In genomic region chr2:30414681-30415080, GRCm38 (mm10) we compare ENCODE assay signal across 8 mouse cellular contexts. TPM values are rescaled to one million over a fixed set of nuclear protein-coding genes. Genes with fewer than 3 reads are reported as not detected.
DNase-seq lines count a peak whose midpoint lies in the region; ATAC-seq and TF ChIP-seq lines count a peak whose summit lies in the region.

No protein-coding gene starts in this region.

- H3ac ChIP-seq in C2C12 (ENCODE audit: control insufficient read depth, insufficient read length, low read depth) = peak overlapping the region; percentile 93

- WGBS in forebrain, embryonic 12.5 days = 46% methylated on average over 5 of the region's 5 CpGs
- WGBS in liver, embryonic 13.5 days (ENCODE audit: insufficient replicate concordance) = 51% methylated on average over 5 of the region's 5 CpGs

- peaks cover 41% of the 10 kb centered on the region for H3K4me1 ChIP-seq in forebrain, embryonic 12.5 days
- peaks cover 51% of the 10 kb centered on the region for H3K4me1 ChIP-seq in liver, embryonic 13.5 days (replicated peaks)

- H3K9me3 ChIP-seq in forebrain, embryonic 12.5 days = no peaks in the 10 kb centered on the region
- H3K9me3 ChIP-seq in liver, embryonic 13.5 days (replicated peaks) = no peaks in the 10 kb centered on the region

- H3K79me3 ChIP-seq in C2C12 (ENCODE audit: low read depth) = peaks cover 36% of the 10 kb centered on the region

- no peak; the same call in 1 of the 2 replicates for ATAC-seq in forebrain, embryonic 12.5 days (ENCODE audit: low FRiP score)
- ATAC-seq in liver, embryonic 13.5 days (ENCODE audit: low read depth) = no peak
- no peak for ATAC-seq in CD4-positive, CD25-positive, alpha-beta regulatory T cell, adult 4 months

- peak overlapping the region; percentile 95 for H3K4me3 ChIP-seq in C2C12 (ENCODE audit: insufficient read depth, poor library complexity, severe bottlenecking)
- H3K4me3 ChIP-seq in forebrain, embryonic 12.5 days (replicated peaks) = peak overlapping the region; percentile 85
- H3K4me3 ChIP-seq in liver, embryonic 13.5 days (replicated peaks) = peak overlapping the region; percentile 100

- peak overlapping the region; percentile 59 for H3K4me2 ChIP-seq in forebrain, embryonic 12.5 days
- H3K4me2 ChIP-seq in liver, embryonic 13.5 days = peak overlapping the region; percentile 85

- TF ChIP-seq CTCF in C2C12 (IDR thresholded peaks at IDR 0.05; ENCODE audit: control insufficient read depth, insufficient read depth, insufficient read length) = no peak

- no peak overlapping the region for H3K27ac ChIP-seq in forebrain, embryonic 12.5 days
- peak overlapping the region; percentile 96 for H3K27ac ChIP-seq in liver, embryonic 13.5 days

- H3K9ac ChIP-seq in forebrain, embryonic 12.5 days = peak overlapping the region; percentile 88
- peak overlapping the region; percentile 100 for H3K9ac ChIP-seq in liver, embryonic 13.5 days

- H3K36me3 ChIP-seq in C2C12 (ENCODE audit: control insufficient read depth, insufficient read depth) = peaks cover 3% of the 10 kb centered on the region
- peaks cover 7% of the 10 kb centered on the region; the same call in 1 of the 2 replicates for H3K36me3 ChIP-seq in forebrain, embryonic 12.5 days (replicated peaks)
- peaks cover 29% of the 10 kb centered on the region for H3K36me3 ChIP-seq in liver, embryonic 13.5 days

- peak; percentile 70 for DNase-seq in cerebellum, adult 9-11 months
- DNase-seq in cerebellum, adult 9-10 months = no peak
- no peak for DNase-seq in liver, embryonic 13.5 days
- no peak for DNase-seq in right cerebral cortex, postnatal 36 days (ENCODE audit: low spot score in 2 of 2)
- no peak for DNase-seq in ovary, postnatal 10 days (ENCODE audit: low spot score)

- H3K79me2 ChIP-seq in C2C12 (ENCODE audit: control insufficient read depth, insufficient read depth) = peaks cover 41% of the 10 kb centered on the region

- no peaks in the 10 kb centered on the region for H3K27me3 ChIP-seq in C2C12 (ENCODE audit: control insufficient read depth, insufficient read depth, insufficient read length)
- H3K27me3 ChIP-seq in forebrain, embryonic 12.5 days = no peaks in the 10 kb centered on the region
- no peaks in the 10 kb centered on the region for H3K27me3 ChIP-seq in liver, embryonic 13.5 days

TF ChIP-seq in C2C12, 6 proteins besides CTCF, POLR2A, EP300 and RAD21:
- TF ChIP-seq USF1 (IDR thresholded peaks at IDR 0.05; ENCODE audit: low read depth) = no peak
- no peak for TF ChIP-seq FOSL1 (IDR thresholded peaks at IDR 0.05; ENCODE audit: insufficient read depth, low read length, poor library complexity, severe bottlenecking)
- TF ChIP-seq MYOG (IDR thresholded peaks at IDR 0.05; ENCODE audit: control insufficient read depth, extremely low read depth, insufficient read length) = no peak
- no peak for TF ChIP-seq CEBPB (IDR thresholded peaks at IDR 0.05; ENCODE audit: low read depth)

RNA-seq across cellular contexts. Expression of gene Crat, which starts 0.9 kb away (rescaled TPM):
- polyA plus RNA-seq in C2C12 (2012; fragmentation: generic; extraction: Trizol) = 22.5 TPM
- 22.5 and 23.0 TPM in 2 replicates for polyA plus RNA-seq in forebrain, embryonic 12.5 days (2016; fragmentation: Nextera tagmentation; extraction: Ambion mirVana)
- 20.5 and 23.9 TPM in 2 replicates for polyA plus RNA-seq in liver, embryonic 13.5 days (2015; fragmentation: Nextera tagmentation; extraction: Ambion mirVana)
- polyA plus RNA-seq in CD4-positive, CD25-positive, alpha-beta regulatory T cell, adult 4 months (2017; shearing (Covaris generic)) = 1 to 10 TPM; 1.1 to 2.2 TPM

RNA-seq across cellular contexts. Expression of gene Ptpa, which starts 1.2 kb away (rescaled TPM):
- polyA plus RNA-seq in C2C12 (2012; fragmentation: generic; extraction: Trizol) = 213 TPM
- 131 and 144 TPM in 2 replicates for polyA plus RNA-seq in forebrain, embryonic 12.5 days (2016; fragmentation: Nextera tagmentation; extraction: Ambion mirVana)
- 142 and 147 TPM in 2 replicates for polyA plus RNA-seq in liver, embryonic 13.5 days (2015; fragmentation: Nextera tagmentation; extraction: Ambion mirVana)
- 10 to 100 TPM; 37.8 to 86.7 TPM for polyA plus RNA-seq in CD4-positive, CD25-positive, alpha-beta regulatory T cell, adult 4 months (2017; shearing (Covaris generic))

RNA-seq across cellular contexts. Expression of gene Dolpp1, which starts 22.6 kb away (rescaled TPM):
- 19.4 TPM for polyA plus RNA-seq in C2C12 (2012; fragmentation: generic; extraction: Trizol)
- polyA plus RNA-seq in forebrain, embryonic 12.5 days (2016; fragmentation: Nextera tagmentation; extraction: Ambion mirVana) = 51.4 and 52.3 TPM in 2 replicates
- 20.3 and 21.3 TPM in 2 replicates for polyA plus RNA-seq in liver, embryonic 13.5 days (2015; fragmentation: Nextera tagmentation; extraction: Ambion mirVana)
- polyA plus RNA-seq in CD4-positive, CD25-positive, alpha-beta regulatory T cell, adult 4 months (2017; shearing (Covaris generic)) = 10 to 100 TPM; 16.9 to 28.1 TPM

RNA-seq across cellular contexts. Expression of gene Miga2, which starts 50.6 kb away (rescaled TPM):
- polyA plus RNA-seq in C2C12 (2012; fragmentation: generic; extraction: Trizol) = 29.4 TPM
- polyA plus RNA-seq in forebrain, embryonic 12.5 days (2016; fragmentation: Nextera tagmentation; extraction: Ambion mirVana) = 24.4 and 25.2 TPM in 2 replicates
- polyA plus RNA-seq in liver, embryonic 13.5 days (2015; fragmentation: Nextera tagmentation; extraction: Ambion mirVana) = 8.5 and 10.0 TPM in 2 replicates
- 1 to 10 TPM; 5.0 to 8.3 TPM for polyA plus RNA-seq in CD4-positive, CD25-positive, alpha-beta regulatory T cell, adult 4 months (2017; shearing (Covaris generic))

RNA-seq across cellular contexts. Expression of gene Sh3glb2, which starts 55.5 kb away (rescaled TPM):
- 60.0 TPM for polyA plus RNA-seq in C2C12 (2012; fragmentation: generic; extraction: Trizol)
- polyA plus RNA-seq in forebrain, embryonic 12.5 days (2016; fragmentation: Nextera tagmentation; extraction: Ambion mirVana) = 99.8 and 110 TPM in 2 replicates
- polyA plus RNA-seq in liver, embryonic 13.5 days (2015; fragmentation: Nextera tagmentation; extraction: Ambion mirVana) = 20.9 and 21.3 TPM in 2 replicates
- 100 to 1,000 TPM in 1 of 2 experiments, 10 to 100 TPM in 1; 86.1 to 129 TPM for polyA plus RNA-seq in CD4-positive, CD25-positive, alpha-beta regulatory T cell, adult 4 months (2017; shearing (Covaris generic))
